Mouse (Mus musculus): ENCODE results near the gene Tecta. TPM values are rescaled to one million over a fixed set of nuclear protein-coding genes. Genes with fewer than 3 reads are reported as not detected.

Gene Tecta
- under 1 TPM; 0.11 to 0.27 TPM for total RNA-seq (2021)
- long read RNA-seq, experiment 1: 0 reads
- long read RNA-seq, experiment 2, partial matches to known transcripts: 1 of 1 reads
- long read RNA-seq, experiment 2, other reads (novel, unspliced or antisense): 0 of 1 reads

DNA sequence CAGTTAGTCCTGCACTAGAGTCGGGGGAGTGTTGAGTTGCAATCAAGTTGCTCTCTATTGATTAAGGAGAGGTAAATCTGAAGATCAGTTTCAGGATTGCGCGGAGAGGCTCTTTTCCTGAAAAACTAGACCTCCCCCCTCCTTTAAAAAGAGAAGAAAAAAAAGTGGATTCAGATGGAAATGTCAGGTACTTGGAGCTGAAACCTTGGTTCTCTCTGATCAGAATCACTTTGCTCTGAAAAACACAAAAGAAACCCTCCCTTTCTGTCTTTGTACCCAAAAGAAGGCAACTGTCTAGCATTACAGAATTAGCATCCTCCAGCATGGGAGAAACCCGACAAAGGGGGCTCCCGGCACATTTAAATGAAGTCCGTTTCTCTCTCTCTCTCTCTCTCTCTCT is at the start of gene Tecta:
TSS of gene Tecta (minus strand) at position 101 of the 400 bp plus-strand sequence.
- intact Hi-C loops (cut with DNase I; ENCODE audit: low total_unique reads): no loop called here
- DNase-seq: no peak

DNA sequence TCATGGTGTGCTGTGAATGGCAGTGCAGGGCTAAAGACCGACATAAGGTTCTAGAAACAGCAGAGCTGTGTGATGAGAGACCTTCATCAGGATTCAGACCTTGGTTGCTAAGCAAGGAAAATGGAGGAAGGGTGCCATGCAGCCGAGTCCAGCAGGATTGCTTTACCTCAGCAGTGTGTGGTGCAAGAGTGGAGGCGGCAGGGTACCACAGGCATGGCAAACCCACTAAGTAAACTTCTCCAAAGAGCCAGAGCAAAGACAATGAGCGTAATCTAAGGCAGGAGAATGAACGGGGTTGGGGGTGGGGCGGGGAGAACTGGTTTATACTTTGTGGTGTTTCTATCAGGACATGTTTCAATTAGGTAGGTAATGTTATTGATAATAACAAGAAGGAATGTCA is 49.3 kb upstream of the Tecta start:
- DNase-seq: no peak
- intact Hi-C loops (cut with DNase I; ENCODE audit: low total_unique reads): no loop called here

- DNase-seq: no peak
- intact Hi-C loops (cut with DNase I; ENCODE audit: low total_unique reads): no loop called here
Observed at GRCm38 (mm10) chr9:42442100-42442499, 42.4 kb upstream of the Tecta start.

DNA sequence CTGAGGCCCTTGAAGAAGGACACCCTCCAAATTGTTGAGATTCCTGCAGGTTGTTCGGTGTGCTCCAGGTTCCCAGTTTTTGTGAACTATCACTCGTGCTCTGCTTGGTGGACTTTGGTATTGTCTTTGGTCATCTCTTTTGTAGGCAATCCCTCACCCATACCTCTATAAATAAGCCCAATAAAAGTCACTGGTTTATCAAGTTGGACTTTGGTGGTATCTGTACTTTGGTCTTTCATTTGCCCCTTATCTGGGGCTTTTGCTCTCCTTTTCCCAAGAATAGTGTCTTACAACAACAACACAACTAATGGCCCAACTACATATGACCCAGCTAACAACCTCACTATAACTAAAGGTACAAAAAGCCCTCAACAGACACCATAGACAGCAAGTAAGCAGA is 41.5 kb upstream of the Tecta start:
- intact Hi-C loops (cut with DNase I; ENCODE audit: low total_unique reads): no loop called here
- DNase-seq: no peak

- intact Hi-C loops (cut with DNase I; ENCODE audit: low total_unique reads): no loop called here
- DNase-seq: no peak
Observed at GRCm38 (mm10) chr9:42439446-42439845, 39.7 kb upstream of the Tecta start.

DNA sequence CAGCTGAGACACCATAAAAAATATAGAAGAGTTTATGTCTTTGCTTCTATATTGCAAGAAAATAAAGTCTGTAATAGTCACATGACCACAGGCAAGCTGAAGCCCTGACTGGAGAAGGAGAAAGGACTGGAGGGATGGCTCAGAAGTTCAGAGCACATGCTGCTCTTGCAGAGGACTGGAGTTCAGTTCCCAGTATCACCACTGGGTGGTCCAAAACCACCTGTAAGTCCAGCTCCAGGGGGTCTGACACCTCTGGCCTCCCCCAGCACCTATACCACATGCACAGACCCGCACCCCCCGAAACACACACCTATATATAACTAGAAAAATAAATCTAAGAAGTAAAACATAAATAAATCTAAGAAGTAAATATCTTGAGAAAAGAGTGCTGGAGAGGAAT is 32.4 kb upstream of the Tecta start:
- no peak for DNase-seq
- intact Hi-C loops (cut with DNase I; ENCODE audit: low total_unique reads): no loop called here

GRCm38 (mm10) chr9:42431606-42432005 is 31.9 kb upstream of the Tecta start:
- DNase-seq: no peak
- intact Hi-C loops (cut with DNase I; ENCODE audit: low total_unique reads): no loop called here

DNA sequence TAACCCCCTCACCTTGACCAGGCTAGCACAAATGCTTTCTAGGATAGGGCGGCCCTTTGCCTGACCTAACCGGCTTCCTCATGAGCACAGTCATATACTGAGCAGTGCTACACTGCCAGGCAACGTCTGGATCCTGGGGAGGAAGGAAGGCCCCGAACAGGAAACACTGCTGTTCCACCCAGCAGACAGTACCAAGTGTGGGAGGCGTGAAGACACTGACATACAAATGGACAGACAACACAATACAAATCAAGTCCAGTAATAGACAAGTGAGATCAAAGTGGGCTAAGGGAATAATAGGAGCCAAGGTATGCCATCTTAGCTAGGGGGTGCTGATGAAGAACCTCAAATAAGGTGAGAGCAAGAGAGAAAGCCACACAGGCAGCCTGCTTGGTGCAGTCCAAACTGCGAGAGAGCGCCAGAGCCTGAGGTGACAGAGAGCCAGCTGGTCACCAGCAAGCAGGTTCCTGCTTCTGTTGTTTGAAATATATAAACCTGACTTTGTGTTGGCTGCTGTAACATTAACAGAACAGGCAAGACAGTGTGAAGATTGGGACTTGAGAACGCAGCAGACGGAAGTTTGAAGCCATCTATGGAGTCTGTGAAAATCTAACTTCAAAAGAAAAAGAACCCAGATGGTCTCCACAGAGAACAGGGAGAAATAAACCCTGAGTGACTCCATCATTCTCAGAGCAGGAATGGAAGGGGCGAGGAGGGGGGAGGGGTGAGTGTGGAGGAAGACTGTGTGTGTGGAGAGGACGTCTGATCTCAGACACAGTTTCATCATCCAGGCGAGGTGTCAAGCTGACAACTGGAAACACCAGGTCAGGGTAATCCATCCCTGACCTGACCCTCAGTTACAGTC is 28.6 kb upstream of the Tecta start:
- intact Hi-C loops (cut with DNase I; ENCODE audit: low total_unique reads): no loop called here

GRCm38 (mm10) chr9:42426661-42427358 is 27.1 kb upstream of the Tecta start:
- DNase-seq: no peak
- intact Hi-C loops (cut with DNase I; ENCODE audit: low total_unique reads): no loop called here

More for the DNA sequence above, 28.6 kb upstream of the Tecta start:
- DNase-seq: no peak

DNA sequence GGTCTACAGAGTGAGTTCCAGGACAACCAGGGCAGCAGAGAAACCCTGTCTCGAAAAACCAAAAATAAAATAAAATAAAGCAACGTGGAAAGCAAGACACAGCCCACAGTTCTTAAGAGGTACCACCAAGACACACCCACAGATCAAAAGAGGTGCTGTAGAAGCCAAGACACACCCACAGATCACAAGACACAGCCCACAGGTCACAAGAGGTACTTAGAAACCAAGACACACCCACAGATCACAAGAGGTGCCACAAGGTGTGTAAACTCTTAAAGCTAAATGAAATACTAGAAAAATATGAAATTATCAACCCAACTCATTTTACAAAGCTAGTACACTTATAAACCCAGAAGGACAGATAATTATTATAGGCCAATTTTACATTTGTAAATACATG is 23.9 kb upstream of the Tecta start:
- DNase-seq: no peak
- intact Hi-C loops (cut with DNase I; ENCODE audit: low total_unique reads): no loop called here

DNA sequence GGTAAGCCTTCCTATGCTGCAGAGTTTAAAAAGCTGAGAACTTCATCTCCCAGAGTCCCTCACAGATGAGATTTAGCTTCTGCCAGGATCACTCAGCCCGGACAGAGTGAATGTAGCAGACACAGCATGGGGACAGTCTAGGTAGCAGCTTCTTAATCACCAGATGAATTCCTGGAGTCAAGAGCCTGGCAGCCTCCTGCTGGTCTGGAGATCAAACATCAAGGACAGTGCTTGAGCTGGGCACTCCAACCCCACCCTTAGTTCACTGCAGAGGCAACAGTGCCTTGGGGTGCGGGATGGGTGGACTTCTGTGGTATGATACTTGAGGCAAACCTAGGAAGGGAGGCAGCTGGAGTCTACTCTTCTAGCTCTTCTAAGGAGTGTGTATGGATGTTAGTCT is 20.0 kb upstream of the Tecta start:
- intact Hi-C loops (cut with DNase I; ENCODE audit: low total_unique reads): no loop called here
- DNase-seq: no peak

- DNase-seq: no peak
- intact Hi-C loops (cut with DNase I; ENCODE audit: low total_unique reads): no loop called here
Observed at GRCm38 (mm10) chr9:42418786-42419185, 19.1 kb upstream of the Tecta start.

DNA sequence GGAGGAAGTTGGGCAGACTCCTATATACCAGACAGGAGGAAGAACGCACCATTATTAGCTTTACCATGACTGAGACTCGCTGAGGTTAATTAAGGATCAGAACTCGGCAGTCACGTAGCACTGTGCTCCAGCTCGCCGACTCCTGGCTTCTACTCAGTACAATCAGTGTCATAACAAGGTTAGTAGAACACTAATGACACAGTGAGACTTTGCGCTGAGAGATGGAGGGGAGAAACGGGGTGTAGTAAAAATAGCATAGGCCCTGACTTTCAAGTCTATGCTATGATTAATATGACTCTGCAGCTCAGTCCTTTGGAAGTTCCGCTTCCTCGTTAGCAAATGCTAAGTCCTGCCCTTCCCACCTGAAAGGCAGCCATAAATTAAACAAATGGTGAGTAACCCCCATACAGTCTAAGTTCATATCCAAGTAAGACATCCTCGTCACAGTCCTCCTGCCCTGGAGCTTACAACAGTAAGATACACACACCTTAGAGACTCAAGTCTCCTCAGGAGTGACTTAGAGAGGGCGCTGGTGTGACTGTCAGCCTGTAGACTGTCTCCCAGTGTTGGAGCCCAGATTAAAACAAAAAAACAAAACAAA is 17.7 kb upstream of the Tecta start:
- intact Hi-C loops (cut with DNase I; ENCODE audit: low total_unique reads): no loop called here
- DNase-seq: no peak

GRCm38 (mm10) chr9:42415184-42415583 is 15.5 kb upstream of the Tecta start:
- intact Hi-C loops (cut with DNase I; ENCODE audit: low total_unique reads): no loop called here
- DNase-seq: no peak

GRCm38 (mm10) chr9:42413345-42413744 is 13.6 kb upstream of the Tecta start:
- intact Hi-C loops (cut with DNase I; ENCODE audit: low total_unique reads): no loop called here
- no peak for DNase-seq

- DNase-seq: no peak
Observed at GRCm38 (mm10) chr9:42411296-42411695, 11.6 kb upstream of the Tecta start.

DNA sequence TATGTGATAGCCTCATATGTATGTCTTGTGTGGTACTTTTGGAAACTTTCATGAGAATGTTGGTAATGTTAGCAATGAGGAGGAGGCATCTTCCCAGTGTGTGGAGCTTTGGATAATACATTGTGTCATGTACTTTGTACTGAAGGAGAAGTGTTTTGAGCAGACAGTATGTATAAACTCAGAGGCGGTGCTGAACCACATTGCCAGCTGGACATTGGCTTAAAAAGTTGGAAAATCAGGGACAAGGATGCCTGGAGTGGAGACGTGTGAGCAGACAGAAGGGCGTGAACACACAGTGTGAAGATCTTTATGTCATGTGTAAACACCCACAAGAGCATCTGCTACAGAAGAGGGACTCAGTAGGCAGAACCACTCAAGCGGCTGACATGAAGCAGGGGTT is 6.0 kb upstream of the Tecta start:
- intact Hi-C loops (cut with DNase I; ENCODE audit: low total_unique reads): no loop called here
- no peak for DNase-seq

More at GRCm38 (mm10) chr9:42411296-42411695, 11.6 kb upstream of the Tecta start:
- intact Hi-C loops (cut with DNase I; ENCODE audit: low total_unique reads): no loop called here

- intact Hi-C loops (cut with DNase I; ENCODE audit: low total_unique reads): no loop called here
Observed at GRCm38 (mm10) chr9:42401486-42401885, 1.8 kb upstream of the Tecta start.

GRCm38 (mm10) chr9:42396141-42396540 is 3.6 kb downstream of the Tecta start:
- intact Hi-C loops (cut with DNase I; ENCODE audit: low total_unique reads): no loop called here
- no peak for DNase-seq

More at GRCm38 (mm10) chr9:42401486-42401885, 1.8 kb upstream of the Tecta start:
- DNase-seq: no peak

DNA sequence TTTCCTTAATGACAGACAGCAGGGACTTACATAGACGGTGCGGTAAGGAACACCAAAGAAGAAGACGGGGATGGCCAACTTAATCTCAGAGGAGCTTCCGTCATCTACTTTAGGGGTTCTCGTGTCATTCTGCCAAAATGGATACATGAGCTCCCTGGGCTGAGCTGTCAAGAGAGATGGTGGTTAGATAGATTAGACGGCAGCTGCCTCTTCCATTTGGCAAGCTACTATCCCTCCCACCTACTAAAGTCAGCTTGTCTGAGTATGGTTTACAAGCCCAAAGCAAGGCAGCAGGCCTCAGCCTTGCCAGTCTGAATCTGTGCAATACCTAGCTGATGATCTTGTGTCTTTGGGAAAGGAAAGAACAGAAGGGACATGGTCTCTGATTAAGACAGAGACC is 4.8 kb downstream of the Tecta start:
- intact Hi-C loops (cut with DNase I; ENCODE audit: low total_unique reads): no loop called here

More for the DNA sequence above, 4.8 kb downstream of the Tecta start:
- DNase-seq: no peak

Measured in gastrocnemius, postnatal 14 days (tissue).